Mouse (Mus musculus) heart, adult 11 months (tissue): ENCODE results near the gene Upk3b.

Source experiments
- DNase-seq: peaks from one replicate; pipeline ENCODE4 v3.0.0; 2022

The Upk3b gene

DNA sequence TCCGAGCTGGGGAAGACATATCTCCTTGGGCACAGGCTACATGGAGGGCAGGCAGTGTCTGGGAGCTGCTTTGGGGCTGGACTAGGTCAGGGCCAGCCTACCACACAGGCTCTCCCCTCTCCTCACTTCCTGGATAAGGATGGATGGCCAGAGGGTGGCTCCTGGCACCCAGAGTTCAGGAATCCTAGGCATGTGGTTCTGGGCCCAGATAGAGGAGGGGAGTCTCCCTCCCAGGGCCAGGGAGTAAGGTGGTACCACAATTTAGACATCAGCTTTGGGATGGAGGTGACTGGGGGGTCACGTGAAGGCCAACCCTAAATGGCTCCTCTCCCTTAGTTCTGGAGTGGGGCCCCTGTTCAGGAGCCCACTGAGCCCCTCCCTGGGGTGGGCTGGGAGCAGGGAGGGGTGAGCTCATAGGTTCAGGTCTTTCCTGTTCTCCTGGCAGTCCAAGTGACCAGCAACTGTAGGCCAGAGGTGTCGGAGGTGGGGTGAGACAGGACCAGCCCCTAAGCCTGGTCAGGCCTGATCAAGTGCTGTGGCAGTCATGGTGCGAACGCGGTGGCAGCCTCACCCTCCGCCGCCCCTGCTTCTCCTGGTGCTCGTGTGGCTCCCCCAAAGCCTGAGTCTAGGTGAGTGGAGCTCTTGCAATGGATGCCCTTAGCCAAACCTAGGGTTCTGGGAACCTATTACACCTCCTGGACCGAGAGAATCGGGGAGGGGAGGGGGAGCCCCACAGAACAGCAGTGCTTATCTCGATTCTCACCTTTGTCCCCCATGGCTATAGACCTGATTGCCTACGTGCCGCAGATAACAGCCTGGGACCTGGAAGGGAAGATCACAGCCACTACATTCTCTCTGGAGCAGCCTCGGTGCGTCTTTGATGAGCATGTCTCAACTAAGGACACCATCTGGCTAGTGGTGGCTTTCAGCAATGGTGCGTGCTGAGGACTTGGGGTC lies at the start of gene Upk3b:
TSS of gene Upk3b (plus strand) at position 239 of the 957 bp plus-strand sequence.
- no peak for DNase-seq

DNA sequence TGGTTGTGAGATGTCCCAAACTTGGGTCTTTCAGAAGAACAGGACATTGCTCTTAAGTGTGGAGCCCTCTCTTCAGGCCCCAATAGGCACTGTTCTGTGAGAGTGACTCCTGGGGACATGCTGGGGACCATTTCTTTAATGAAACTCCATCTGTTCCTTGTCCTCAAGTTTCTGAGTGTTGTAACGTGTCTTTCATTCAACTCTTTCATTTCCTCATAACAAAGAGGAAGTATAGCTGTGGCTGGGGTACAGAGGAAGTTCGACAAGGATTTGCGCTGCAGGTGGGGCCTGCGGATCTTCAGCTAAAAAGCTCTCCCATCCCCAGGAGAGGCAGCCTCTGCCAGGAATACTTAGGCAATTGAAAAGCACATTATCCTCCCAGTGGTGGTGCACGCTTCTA lies 47.7 kb upstream of the Upk3b start:
- peak; percentile 96 for DNase-seq

DNA sequence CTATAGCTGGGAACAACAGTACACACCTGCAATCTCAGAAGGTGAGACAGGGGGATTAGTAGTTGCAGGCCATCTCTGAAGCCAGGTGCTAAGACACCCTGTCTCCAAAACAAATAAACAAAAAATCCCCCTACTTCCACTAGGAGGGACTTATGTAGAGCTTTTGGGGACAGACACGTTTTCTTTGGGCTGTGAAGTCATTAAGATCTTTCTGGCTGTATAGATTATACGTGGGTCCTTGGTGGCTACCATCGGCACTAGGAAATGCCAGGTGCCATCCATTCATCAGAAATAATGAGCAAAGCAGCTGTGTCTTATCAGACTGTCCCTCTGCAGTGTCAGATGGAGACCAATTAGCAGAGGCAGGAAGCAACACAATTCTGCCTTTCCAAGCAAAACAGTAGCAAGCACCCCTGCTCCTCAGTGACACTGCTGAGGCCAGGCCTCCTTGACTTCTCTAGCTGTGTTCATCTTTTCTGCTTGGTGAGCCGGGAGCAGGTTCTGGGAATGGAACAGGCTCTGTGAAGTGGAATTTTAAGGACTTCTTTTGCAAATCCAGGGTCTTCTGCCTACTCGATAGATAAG lies 44.8 kb upstream of the Upk3b start:
- DNase-seq, result peak; percentile 91

DNA sequence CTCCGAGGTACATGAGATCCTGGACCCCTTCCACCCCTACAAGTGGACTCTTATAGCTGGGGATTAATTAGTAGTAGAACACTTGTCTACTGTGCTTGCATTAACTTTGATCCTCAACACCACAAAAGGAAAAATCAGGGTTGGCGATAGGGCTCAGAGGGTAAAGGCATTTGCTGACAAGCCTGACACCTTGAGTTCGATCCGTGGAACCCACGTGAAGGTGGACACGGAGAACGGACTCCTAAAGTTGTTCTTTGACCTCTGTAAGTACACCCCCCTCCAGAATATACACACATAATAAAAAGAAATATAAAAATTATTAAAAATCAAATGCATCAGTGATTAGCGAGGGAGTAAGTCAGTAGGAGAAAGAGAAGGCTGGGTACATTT lies 44.0 kb upstream of the Upk3b start:
- DNase-seq, result no peak

DNA sequence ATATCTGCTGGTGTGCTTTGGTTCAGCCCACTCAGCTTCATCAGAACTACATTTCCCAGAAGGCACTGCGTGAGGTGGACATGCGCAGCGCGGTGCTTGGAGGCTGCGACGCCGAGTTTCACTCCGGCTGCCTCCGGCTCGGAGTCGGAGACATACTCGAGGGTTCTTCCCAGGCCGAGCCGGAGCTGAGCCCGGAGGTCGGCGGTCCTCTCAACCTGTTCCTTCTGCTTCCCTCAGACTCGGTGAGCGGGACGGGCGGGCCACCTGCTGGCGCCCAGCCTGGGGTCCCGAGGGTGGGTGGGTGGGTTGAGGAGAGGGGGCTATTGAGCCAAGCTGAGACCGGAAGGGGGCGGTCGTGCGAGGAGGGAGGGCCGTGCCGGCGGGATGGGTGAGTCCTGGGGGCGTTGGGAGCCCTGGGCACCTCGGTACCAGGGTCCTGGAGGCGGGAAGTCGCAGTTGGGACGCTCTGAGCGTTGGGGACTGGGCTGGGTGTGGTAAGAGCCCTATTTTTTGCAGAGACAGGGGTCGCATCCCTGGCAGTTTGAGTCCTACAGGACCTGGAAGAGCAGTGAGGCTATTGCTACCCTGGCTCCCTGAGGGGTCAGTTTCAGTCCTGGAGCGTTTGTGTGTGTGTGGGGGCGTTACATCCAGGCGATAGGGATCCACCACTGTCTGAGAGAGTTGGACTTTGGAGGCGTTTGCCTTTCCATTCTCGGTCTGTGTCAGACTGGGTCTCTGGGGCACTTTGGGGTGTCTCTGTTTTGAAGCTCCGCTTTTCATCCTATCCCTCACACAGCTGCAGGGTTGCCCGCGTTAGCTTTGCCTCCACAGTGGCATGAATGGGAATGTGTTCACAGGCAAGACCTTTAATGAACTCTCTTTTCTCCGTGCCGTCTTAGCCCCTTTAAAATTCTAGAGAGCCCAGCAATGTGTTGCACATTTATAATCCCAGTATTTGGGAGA lies 43.3 kb upstream of the Upk3b start, which contains the start of gene Dtx2:
TSS of gene Dtx2 (plus strand) at position 76 of the 963 bp plus-strand sequence.
- DNase-seq, result peak; percentile 99

DNA sequence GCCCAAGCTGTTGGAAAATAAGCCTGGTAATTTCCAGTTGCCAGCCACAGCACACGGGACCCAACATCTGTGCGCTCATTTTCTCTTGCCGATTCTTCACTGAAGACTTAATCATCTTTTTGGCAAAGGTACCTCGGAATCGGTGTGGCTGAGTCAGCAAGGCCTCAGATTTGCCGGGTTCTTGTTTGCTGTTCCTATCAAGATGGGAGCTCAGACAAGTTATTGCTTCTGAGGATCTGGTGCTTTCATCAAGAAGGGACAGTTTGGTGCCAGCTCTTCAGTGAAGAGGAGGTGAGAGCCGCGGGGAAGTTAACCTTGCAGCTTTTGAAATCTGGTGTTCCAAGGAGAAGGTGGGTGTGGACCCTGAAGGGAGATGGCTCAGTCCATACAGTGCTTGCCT lies 42.1 kb upstream of the Upk3b start:
- peak; percentile 78 for DNase-seq

DNA sequence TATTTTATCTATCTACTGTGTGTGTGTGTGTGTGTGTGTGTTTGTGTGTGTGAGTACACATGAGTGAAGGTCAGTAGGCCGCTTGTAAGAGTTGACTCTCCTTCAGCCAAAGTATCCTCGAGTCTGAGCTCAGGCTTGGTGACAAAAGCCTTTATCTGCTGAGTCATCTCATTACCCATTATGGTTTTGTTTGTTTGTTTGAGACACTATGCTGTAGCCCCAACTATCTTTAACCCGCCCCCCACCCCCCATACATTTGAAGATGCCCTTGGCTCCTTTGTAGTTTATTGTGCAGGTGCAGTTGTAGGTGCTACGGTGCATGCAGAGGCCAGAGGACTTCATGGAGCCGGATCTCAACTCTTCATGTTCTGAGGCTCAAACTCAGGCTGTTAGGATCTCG lies 37.1 kb upstream of the Upk3b start:
- DNase-seq, result no peak

DNA sequence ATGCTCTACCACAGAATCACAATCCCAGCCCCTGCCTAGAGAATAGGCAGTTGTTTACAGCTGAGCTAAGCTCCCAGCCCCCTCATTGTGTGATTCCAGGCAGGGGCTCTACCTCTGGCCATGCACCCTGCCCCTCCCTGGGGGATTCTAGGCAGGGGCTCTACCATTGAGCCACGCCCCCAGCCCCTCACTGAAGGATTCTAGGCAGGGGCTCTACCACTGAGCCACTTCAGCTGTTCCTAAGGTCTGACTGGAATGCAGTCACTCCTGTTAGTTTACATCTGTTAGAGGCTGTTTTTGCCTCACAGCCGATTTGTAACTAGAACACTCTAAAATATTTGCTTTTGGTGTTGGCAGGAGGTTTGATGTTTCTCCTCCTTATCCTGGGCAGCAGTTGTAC lies 36.0 kb upstream of the Upk3b start:
- DNase-seq, result peak; percentile 71

DNA sequence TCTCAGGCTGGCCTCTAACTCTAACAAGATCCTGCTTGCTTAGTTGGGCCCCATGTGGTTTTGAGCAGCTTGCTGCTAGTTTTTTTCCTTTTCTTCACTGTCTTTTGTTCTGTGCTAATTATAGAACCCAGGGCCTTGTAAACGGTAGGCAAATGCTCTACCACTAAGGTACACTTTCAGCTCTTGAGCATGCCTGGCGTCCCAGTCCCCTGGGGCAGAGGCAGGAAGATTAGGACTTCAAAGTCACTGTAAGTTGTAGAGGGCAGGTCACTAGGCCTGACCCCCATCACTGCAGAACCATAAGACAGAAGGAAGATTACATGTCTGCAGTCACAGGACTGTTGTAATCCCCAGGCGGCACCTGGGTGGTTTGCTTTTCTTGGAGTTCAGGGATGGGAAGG lies 35.5 kb upstream of the Upk3b start:
- DNase-seq, result no peak

DNA sequence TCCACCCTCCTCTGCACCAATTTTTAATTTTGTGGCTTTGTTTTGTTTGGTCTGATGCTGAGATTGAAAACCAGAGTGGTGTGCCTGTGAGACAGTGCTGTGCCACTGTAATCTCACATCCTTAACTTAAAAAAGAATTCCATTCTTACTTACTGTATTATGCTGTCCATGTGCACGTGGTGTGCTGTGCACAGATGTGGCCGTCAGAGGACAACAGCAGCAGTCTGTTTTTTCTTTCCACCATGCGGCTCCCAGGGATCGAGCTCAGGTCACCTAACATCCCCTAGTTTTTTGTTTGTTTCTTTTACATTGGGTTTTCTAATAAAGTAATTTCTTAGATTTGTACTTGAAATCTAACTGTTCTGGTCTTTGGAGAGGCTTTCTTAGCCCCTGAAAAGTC lies 33.8 kb upstream of the Upk3b start:
- no peak for DNase-seq

DNA sequence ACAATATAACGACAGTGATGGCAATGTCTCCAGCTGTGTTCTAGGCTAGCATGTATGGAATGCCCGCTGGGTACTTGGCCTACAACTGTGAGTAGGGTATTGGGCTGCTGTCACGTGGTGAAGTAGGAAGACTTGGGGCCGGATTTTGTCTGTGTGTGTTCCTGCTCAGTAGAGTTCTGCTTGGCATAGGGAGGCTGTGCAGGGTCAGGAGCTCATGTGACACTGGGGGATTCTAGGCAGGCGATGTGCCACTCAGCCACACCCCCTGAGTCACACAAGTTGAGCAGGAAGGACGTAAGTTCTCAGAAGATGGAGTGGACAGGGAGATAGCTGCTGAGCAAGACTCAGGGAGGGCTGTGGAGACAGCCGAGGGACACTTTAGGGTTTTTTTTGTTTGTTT lies 30.6 kb upstream of the Upk3b start:
- DNase-seq, result peak; percentile 94

DNA sequence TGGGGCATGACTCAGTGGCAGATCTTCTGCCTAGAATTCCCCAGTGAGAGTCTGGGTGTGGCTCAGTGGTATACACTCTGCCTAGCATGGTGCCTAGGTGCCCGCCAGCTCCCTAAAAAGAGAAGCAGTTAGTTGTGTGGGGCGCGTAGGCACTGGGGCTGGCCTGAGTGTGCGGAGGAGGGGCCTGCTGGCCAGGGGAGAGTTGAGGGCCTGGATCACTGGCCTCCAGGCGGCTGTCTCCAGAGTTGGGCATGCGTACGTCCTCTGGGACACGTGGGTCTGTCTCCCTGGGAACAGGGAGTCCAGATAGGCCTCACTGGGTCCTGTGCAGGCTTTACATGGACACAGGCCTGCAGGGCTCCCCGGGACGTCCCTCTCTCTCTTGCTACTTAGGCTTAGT lies 23.4 kb upstream of the Upk3b start:
- DNase-seq, result peak; percentile 93

DNA sequence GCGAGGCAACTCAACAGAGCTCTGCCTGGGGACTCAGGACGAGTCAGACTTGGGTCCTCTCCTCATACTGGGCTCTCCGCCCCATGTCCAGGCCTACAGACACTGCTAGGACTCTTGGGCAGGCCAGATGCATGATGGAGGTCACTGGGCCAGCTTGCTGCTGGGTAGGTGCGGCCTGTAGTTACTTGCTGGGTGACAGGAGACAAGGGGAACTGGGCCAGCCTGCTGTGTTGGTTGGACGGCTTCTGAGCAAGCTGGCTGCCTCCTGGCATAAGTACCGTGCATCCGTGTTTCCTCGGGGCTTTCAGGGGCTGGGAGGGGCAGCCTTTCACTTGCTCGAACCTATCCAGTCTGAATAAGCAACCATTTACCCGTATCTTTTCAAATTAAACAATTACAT lies 22.7 kb upstream of the Upk3b start:
- DNase-seq, result peak; percentile 92

DNA sequence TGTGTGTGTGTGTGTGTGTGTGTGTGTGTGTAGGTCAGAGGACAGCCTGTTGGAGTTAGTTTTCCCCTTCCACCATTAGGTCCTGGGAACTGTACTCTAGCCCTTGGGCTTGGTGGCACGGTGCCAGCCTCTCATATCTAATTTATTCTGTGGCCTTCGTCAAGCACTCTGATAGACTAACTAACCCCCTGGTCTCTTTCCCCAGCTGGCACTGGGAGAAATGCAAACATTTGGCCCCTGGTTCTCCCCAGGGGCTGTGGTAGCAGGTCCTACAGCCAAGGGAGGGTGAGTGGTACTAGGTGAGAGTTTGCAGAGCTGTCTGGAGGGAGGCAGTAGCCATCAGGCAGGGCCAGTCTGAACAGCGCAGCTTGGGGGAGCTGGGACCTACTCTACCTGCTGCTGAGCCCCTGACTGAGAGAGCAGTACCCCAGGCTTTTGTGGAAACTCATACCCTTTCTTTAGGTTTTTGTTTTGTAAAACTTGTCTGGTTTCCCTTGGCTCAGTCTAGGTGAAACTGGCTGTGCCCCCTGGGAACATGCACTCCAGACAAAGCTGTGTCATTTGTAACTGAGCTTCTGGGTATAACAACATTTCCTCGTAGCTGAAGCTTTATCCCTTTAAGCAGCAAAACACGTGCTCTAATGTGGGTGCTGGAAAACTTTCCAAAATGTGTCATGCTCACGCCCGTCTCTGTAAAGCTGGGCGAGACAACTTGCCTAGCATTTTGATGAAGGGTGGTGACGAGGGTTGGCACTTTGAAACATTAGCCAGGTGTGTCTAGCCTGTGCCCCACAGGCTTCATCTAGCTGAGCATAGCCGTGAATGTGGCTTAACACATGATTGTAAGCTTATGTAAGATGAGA lies 22.1 kb upstream of the Upk3b start:
- peak; percentile 92 for DNase-seq

DNA sequence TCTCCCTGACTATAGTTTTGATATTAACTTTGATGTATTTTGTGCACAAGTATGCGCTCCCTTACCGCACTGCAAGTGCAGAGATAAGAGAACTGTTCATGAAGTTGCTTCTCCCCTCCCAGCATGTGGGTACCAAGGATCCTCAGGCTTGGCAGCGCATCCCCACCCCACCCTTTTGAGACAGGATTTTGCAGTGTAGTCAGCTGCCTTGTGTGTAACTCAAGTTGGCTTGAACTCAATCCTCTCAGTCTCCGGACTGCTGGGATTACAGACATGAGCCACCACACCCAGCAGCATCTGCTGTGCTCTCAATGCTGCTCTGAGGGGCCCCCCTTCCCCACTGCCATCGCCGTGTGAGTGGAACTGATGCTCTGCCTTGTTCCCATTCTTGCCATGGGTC lies 21.0 kb upstream of the Upk3b start:
- peak; percentile 95 for DNase-seq

DNA sequence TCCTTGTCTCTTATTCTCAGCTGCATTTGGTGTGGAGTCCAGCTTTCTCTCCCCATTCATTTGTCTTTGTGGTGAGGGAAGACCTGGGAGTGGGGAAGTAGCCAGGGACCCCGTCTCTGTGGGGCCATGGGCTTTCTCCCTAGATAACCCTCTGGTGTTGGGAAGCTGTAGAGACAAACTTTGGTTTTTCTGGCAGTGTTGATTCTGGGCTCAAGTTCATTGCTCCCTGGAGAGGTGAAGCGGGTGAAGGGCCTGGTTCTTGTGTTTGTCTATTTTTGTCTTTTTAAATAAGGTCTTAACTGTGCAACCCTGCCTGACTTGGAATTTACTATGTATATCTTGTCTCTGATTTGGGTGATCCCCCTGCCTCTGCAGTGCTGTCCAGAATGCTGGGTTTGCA lies 19.6 kb upstream of the Upk3b start:
- DNase-seq, result no peak

DNA sequence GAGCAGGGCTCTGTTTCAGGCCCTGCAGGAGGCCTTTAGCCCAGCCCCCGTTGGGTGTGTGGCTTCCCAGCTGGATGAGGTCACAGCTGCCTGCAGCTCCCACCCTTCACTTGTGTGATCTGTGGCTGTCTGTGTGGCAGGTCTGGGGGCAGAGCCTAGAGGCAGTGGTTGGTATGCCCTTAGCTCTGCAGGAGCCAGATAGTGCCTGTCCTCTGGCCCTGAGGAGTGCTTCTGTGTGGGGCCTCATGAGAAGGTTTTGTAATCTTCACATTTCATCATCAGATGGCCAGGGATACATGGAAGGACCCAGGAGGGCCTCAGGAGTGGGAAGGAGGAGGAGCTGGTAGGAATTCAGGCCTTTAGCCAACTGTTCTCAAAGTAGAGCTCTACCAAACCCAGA lies 18.4 kb upstream of the Upk3b start:
- peak; percentile 93 for DNase-seq

DNA sequence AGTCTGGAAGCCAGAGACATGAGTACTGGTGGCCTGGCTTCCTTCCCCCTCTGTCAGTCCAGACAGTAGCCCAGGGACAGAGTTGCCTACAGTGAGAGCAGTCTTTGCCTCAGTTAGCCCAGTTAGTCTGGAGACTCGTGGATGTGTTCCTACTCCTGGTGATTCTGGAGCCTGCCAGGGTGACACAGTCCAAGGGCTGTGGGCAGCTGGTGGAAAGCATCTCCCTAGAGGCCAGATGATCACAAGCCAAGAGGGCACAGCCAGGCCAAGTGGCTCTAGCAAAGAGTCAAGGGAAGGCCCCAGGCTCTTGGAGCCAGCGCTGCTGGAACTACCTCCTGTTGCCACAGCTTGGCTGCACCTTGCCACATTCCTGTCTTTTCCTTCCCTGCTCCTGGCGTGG lies 12.6 kb upstream of the Upk3b start:
- DNase-seq, result peak; percentile 89

DNA sequence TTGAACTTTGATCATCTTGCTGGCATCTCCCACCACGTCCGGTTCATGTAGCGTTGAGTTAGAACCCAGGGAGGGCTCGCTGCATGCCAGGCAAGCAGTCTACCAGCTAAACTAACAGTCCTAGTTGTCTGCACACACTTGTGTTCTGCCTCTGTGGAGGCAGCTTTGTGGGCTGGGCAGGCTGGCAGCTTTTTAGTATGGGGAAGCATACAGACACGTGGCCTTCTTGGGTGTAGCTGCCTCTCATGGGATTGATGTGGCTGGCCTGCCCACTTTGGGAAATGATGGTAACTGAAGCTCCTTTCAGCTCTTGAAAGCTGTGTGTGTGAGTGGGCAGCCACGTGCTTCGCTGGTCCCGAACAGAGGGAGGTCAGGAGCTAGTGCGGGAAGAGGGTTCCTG lies 11.4 kb upstream of the Upk3b start:
- no peak for DNase-seq

DNA sequence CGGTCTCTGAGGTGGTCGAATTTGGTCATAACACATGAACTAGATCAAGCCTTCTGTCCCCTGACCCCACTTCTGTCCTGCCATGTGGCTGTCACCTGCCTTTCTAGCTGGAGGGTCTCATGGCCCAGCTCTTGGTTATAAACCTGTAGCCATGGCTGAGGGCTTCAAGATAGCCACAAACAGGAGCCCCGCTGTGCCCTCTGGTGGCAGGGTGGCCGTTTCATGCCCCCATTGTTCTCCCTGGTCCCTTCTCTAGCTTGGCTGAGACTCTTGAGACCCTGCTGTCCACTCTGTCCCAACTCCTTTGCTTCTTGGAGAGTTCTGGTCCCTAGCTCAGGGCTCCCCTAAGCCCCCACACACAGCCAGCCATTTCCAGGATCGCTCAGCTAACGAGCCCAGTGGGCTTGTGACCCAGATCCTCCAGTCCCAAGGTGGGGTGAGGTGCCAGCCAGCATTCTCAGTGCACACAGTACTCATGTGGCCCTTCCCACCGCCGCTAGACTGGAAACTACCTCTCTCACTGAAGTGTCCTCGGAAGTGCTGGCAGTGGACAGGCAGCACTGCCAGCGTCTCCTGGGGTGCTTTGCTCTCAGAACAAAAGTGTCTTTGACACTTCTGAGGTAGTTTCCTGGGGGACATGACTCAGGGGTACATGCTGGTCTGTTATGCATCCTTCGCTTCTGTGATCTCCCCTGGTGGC lies 10.5 kb upstream of the Upk3b start:
- no peak for DNase-seq

DNA sequence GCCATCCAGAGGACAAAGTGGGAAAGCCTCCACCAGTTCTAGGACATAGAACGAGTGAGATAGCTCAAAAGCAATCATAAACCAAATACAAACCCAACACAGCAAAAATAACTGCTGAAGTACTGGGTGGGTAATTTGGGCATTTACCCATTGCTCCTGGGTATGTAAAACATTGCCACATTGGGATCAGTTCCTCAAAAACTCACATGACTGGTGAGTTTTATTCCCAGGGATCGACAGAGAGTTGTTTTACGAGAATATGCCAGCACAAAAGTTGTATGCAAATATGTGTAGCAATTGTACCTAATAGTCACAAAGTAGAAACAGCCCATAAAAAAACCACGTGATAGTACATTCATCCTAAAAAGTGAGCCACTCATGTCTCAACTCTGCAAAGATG lies 3.4 kb upstream of the Upk3b start:
- DNase-seq, result no peak

DNA sequence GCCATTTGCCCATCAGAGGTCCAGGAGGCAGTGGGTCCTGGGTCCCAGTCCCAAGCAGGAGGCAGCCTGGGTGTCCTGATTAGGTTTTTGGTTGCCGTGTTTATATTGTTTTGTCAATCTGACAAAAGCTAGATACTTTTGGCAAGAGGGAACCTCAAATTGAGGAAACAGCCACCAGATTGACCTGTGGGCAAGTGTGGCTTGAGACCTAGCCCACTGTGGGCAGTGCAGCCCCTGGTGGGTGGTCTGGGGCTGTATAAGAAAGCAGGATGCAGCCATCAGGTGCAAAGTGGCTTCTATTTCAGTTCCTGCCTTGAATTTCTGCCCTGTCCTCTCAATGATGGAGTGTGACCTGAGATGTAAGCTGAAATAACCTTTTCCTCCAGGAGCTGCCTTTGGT lies 3.0 kb upstream of the Upk3b start:
- no peak for DNase-seq
